Mouse (Mus musculus): ENCODE data around the gene Mapk8ip2. TPM values are rescaled to one million over a fixed set of nuclear protein-coding genes. Genes with fewer than 3 reads are reported as not detected.
A peak's percentile ranks its signal among the peaks of the same experiment; 100 is the strongest.

Gene Mapk8ip2
- polyA plus RNA-seq, 1 experiment, result 31.9 TPM

GRCm38 (mm10) chr15:89463334-89464235 lies 9.9 kb downstream of the Mapk8ip2 start:
- H3K4me1 ChIP-seq (ENCODE audit: control insufficient read depth, insufficient read depth, low read length), result no peaks in the 10 kb centered on the region; the same call in 1 of the 2 replicates
- H3K27ac ChIP-seq (ENCODE audit: control insufficient read depth, insufficient read depth, low read depth, low read length), result no peak overlapping the region
- no peaks in the 10 kb centered on the region for H3K36me3 ChIP-seq (ENCODE audit: control insufficient read depth, insufficient read depth, low read length)
- no peaks in the 10 kb centered on the region for H3K27me3 ChIP-seq (ENCODE audit: control insufficient read depth, insufficient read depth, low read length)
- no peak for TF ChIP-seq CTCF (IDR thresholded peaks at IDR 0.05; ENCODE audit: control insufficient read depth, insufficient read depth, insufficient replicate concordance, low read depth, low read length)
- no peak for TF ChIP-seq POLR2A (IDR thresholded peaks at IDR 0.05; ENCODE audit: control insufficient read depth, low read depth, low read length)
- no peak overlapping the region for H3K4me3 ChIP-seq (ENCODE audit: control insufficient read depth, low read depth, low read length)

- no peaks in the 10 kb centered on the region for H3K4me1 ChIP-seq (ENCODE audit: control insufficient read depth, insufficient read depth, low read length)
- H3K27ac ChIP-seq (ENCODE audit: control insufficient read depth, insufficient read depth, low read depth, low read length), result no peak overlapping the region
- TF ChIP-seq POLR2A (IDR thresholded peaks at IDR 0.05; ENCODE audit: control insufficient read depth, low read depth, low read length) (no peak), CTCF (IDR thresholded peaks at IDR 0.05; ENCODE audit: control insufficient read depth, insufficient read depth, insufficient replicate concordance, low read depth, low read length) (no peak)
- no peaks in the 10 kb centered on the region for H3K27me3 ChIP-seq (ENCODE audit: control insufficient read depth, insufficient read depth, low read length)
- no peaks in the 10 kb centered on the region for H3K36me3 ChIP-seq (ENCODE audit: control insufficient read depth, insufficient read depth, low read length)
- H3K4me3 ChIP-seq (ENCODE audit: control insufficient read depth, low read depth, low read length), result no peak overlapping the region
Observed at GRCm38 (mm10) chr15:89465052-89465451, 11.3 kb downstream of the Mapk8ip2 start.

GRCm38 (mm10) chr15:89468577-89468976 lies 14.9 kb downstream of the Mapk8ip2 start:
- H3K4me1 ChIP-seq (ENCODE audit: control insufficient read depth, insufficient read depth, low read length), result no peaks in the 10 kb centered on the region
- no peak overlapping the region for H3K4me3 ChIP-seq (ENCODE audit: control insufficient read depth, low read depth, low read length)
- no peak for TF ChIP-seq POLR2A (IDR thresholded peaks at IDR 0.05; ENCODE audit: control insufficient read depth, low read depth, low read length)
- no peak for TF ChIP-seq CTCF (IDR thresholded peaks at IDR 0.05; ENCODE audit: control insufficient read depth, insufficient read depth, insufficient replicate concordance, low read depth, low read length)
- H3K36me3 ChIP-seq (ENCODE audit: control insufficient read depth, insufficient read depth, low read length), result no peaks in the 10 kb centered on the region
- H3K27ac ChIP-seq (ENCODE audit: control insufficient read depth, insufficient read depth, low read depth, low read length), result no peak overlapping the region
- H3K27me3 ChIP-seq (ENCODE audit: control insufficient read depth, insufficient read depth, low read length), result no peaks in the 10 kb centered on the region

- TF ChIP-seq CTCF (IDR thresholded peaks at IDR 0.05; ENCODE audit: control insufficient read depth, insufficient read depth, insufficient replicate concordance, low read depth, low read length), result no peak
- Histone ChIP-seq H3K27ac (ENCODE audit: control insufficient read depth, insufficient read depth, low read depth, low read length) (no peak overlapping the region), H3K4me1 (ENCODE audit: control insufficient read depth, insufficient read depth, low read length) (peaks cover 18% of the 10 kb centered on the region), H3K4me3 (ENCODE audit: control insufficient read depth, low read depth, low read length) (no peak overlapping the region), H3K27me3 (ENCODE audit: control insufficient read depth, insufficient read depth, low read length) (no peaks in the 10 kb centered on the region), H3K36me3 (ENCODE audit: control insufficient read depth, insufficient read depth, low read length) (0 out of 2 replicates have a peak, but pooled peaks cover 1% of the 10 kb centered on the region)
Observed at GRCm38 (mm10) chr15:89471476-89471875, 17.8 kb downstream of the Mapk8ip2 start.

- no peak for TF ChIP-seq CTCF (IDR thresholded peaks at IDR 0.05; ENCODE audit: control insufficient read depth, insufficient read depth, insufficient replicate concordance, low read depth, low read length)
- no peak for TF ChIP-seq POLR2A (IDR thresholded peaks at IDR 0.05; ENCODE audit: control insufficient read depth, low read depth, low read length)
- H3K27ac ChIP-seq (ENCODE audit: control insufficient read depth, insufficient read depth, low read depth, low read length), result no peak overlapping the region
- peaks cover 1% of the 10 kb centered on the region; the same call in 1 of the 2 replicates for H3K36me3 ChIP-seq (ENCODE audit: control insufficient read depth, insufficient read depth, low read length)
- H3K4me3 ChIP-seq (ENCODE audit: control insufficient read depth, low read depth, low read length), result no peak overlapping the region
- no peaks in the 10 kb centered on the region for H3K27me3 ChIP-seq (ENCODE audit: control insufficient read depth, insufficient read depth, low read length)
- peaks cover 25% of the 10 kb centered on the region for H3K4me1 ChIP-seq (ENCODE audit: control insufficient read depth, insufficient read depth, low read length)
Observed at GRCm38 (mm10) chr15:89473370-89473769, 19.7 kb downstream of the Mapk8ip2 start.

- Histone ChIP-seq H3K4me3 (ENCODE audit: control insufficient read depth, low read depth, low read length) (peak overlapping the region; percentile 79), H3K4me1 (ENCODE audit: control insufficient read depth, insufficient read depth, low read length) (peaks cover 25% of the 10 kb centered on the region), H3K36me3 (ENCODE audit: control insufficient read depth, insufficient read depth, low read length) (peaks cover 1% of the 10 kb centered on the region; the same call in 1 of the 2 replicates), H3K27me3 (ENCODE audit: control insufficient read depth, insufficient read depth, low read length) (no peaks in the 10 kb centered on the region), H3K27ac (ENCODE audit: control insufficient read depth, insufficient read depth, low read depth, low read length) (no peak overlapping the region)
- TF ChIP-seq CTCF (IDR thresholded peaks at IDR 0.05; ENCODE audit: control insufficient read depth, insufficient read depth, insufficient replicate concordance, low read depth, low read length), result no peak
- no peak for TF ChIP-seq POLR2A (IDR thresholded peaks at IDR 0.05; ENCODE audit: control insufficient read depth, low read depth, low read length)
Observed at GRCm38 (mm10) chr15:89473921-89474320, 20.2 kb downstream of the Mapk8ip2 start.

GRCm38 (mm10) chr15:89474596-89475292 lies 21.0 kb downstream of the Mapk8ip2 start:
- H3K27ac ChIP-seq (ENCODE audit: control insufficient read depth, insufficient read depth, low read depth, low read length), result peak overlapping the region; percentile 63
- H3K36me3 ChIP-seq (ENCODE audit: control insufficient read depth, insufficient read depth, low read length), result peaks cover 1% of the 10 kb centered on the region; the same call in 1 of the 2 replicates
- peaks cover 25% of the 10 kb centered on the region for H3K4me1 ChIP-seq (ENCODE audit: control insufficient read depth, insufficient read depth, low read length)
- H3K27me3 ChIP-seq (ENCODE audit: control insufficient read depth, insufficient read depth, low read length), result no peaks in the 10 kb centered on the region
- H3K4me3 ChIP-seq (ENCODE audit: control insufficient read depth, low read depth, low read length), result peak overlapping the region; percentile 79
- no peak for TF ChIP-seq CTCF (IDR thresholded peaks at IDR 0.05; ENCODE audit: control insufficient read depth, insufficient read depth, insufficient replicate concordance, low read depth, low read length)
- TF ChIP-seq POLR2A (IDR thresholded peaks at IDR 0.05; ENCODE audit: control insufficient read depth, low read depth, low read length), result peak; percentile 22; the same call in 1 of the 2 replicates

Data from testis, adult 2 months (tissue).